ENCODE assay signal across 11 mouse cellular contexts in genomic region chr10:42263701-42264100, GRCm38 (mm10).
"Had no signal": no experiment of that assay in that cellular context is flagged by ENCODE, and none has a peak within 500 bp of the region (broad histone marks: within the 10 kb centered on the region; RNA-seq: fewer than 3 reads in every experiment).

No protein-coding gene starts in this region.

- H3K9ac ChIP-seq: kidney, embryonic 15.5 days; midbrain, embryonic 12.5 days; stomach, embryonic 15.5 days had no signal

- DNase-seq: lung, adult 2 months; right cerebral cortex, postnatal 14 days; thymus, postnatal 36 days had no signal

- ATAC-seq: lung, postnatal 0 days; midbrain, embryonic 16.5 days had no signal

- H3K27me3 ChIP-seq: kidney, embryonic 15.5 days; megakaryocyte, embryonic 14.5 days; midbrain, embryonic 12.5 days; stomach, embryonic 15.5 days had no signal

- H3K4me3 ChIP-seq: kidney, embryonic 15.5 days; limb, embryonic 10.5 days; megakaryocyte, embryonic 14.5 days; midbrain, embryonic 12.5 days; stomach, embryonic 15.5 days had no signal

- H3K9me3 ChIP-seq: kidney, embryonic 15.5 days; limb, embryonic 10.5 days; midbrain, embryonic 12.5 days; stomach, embryonic 15.5 days had no signal

- H3K27ac ChIP-seq: kidney, embryonic 15.5 days; limb, embryonic 10.5 days; macrophage; midbrain, embryonic 12.5 days; stomach, embryonic 15.5 days had no signal

- H3K4me2 ChIP-seq: kidney, embryonic 15.5 days; midbrain, embryonic 12.5 days; stomach, embryonic 15.5 days had no signal

- H3K4me1 ChIP-seq: midbrain, embryonic 12.5 days had no signal
